In the genomic region with DNA sequence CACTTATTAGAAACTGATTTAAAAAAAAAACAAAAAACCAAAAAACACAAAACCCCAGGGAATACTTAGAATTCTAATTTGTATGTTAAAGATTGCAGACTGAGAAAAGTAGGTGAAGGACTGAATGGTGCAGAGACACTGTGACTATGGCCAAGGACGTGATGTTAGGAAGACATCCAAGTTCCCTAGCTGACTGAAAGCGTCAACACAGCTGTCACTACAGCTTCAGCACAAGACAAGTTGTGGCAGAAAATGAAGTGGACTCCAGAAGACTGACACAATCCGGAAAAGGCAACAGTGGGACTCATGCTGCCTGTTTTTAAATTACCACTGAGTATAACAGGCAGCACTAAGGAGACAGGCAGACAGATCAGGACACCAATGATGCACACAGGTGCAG, we compare ENCODE assay signal across 28 mouse cellular contexts. TPM values are rescaled to one million over a fixed set of nuclear protein-coding genes. Genes with fewer than 3 reads are reported as not detected.
DNase-seq lines count a peak whose midpoint lies in the region; ATAC-seq lines count a peak whose summit lies in the region.
"Had no signal": no experiment of that assay in that cellular context is flagged by ENCODE, and none has a peak within 500 bp of the region (broad histone marks: within the 10 kb centered on the region; RNA-seq: fewer than 3 reads in every experiment).

No protein-coding gene starts in this region.

- no peaks in the 10 kb centered on the region for H3K4me1 ChIP-seq in forebrain, embryonic 14.5 days (ENCODE audit: control insufficient read depth, insufficient read depth, low read length)
- peaks cover 4% of the 10 kb centered on the region; the same call in 1 of the 2 replicates for H3K4me1 ChIP-seq in forebrain, embryonic 12.5 days
- H3K4me1 ChIP-seq: forebrain, embryonic 13.5 days had no signal

- H3K9me3 ChIP-seq in forebrain, embryonic 14.5 days (replicated peaks; ENCODE audit: control insufficient read depth, low read length): no peaks in the 10 kb centered on the region
- H3K9me3 ChIP-seq in forebrain, embryonic 12.5 days: no peaks in the 10 kb centered on the region
- H3K9me3 ChIP-seq: embryonic facial prominence, embryonic 10.5 days; embryonic facial prominence, embryonic 13.5 days; forebrain, embryonic 13.5 days; heart, embryonic 12.5 days; heart, embryonic 15.5 days had no signal

- H3K36me3 ChIP-seq in forebrain, embryonic 14.5 days (ENCODE audit: control insufficient read depth, insufficient read depth, low read length): no peaks in the 10 kb centered on the region
- H3K36me3 ChIP-seq in forebrain, embryonic 12.5 days (replicated peaks): no peaks in the 10 kb centered on the region
- H3K36me3 ChIP-seq: embryonic facial prominence, embryonic 10.5 days; embryonic facial prominence, embryonic 13.5 days; heart, embryonic 12.5 days; heart, embryonic 15.5 days had no signal

- no peak for ATAC-seq in forebrain, embryonic 14.5 days
- no peak for ATAC-seq in forebrain, embryonic 12.5 days (ENCODE audit: low FRiP score)
- ATAC-seq: forebrain, embryonic 13.5 days; hindbrain, postnatal 0 days; inflammation-experienced regulatory T-cells, adult 6 months; intestine, embryonic 16.5 days had no signal

- no peak overlapping the region for H3K4me2 ChIP-seq in forebrain, embryonic 14.5 days (ENCODE audit: low read length)
- H3K4me2 ChIP-seq in forebrain, embryonic 12.5 days: no peak overlapping the region
- H3K4me2 ChIP-seq: embryonic facial prominence, embryonic 13.5 days; forebrain, embryonic 13.5 days; heart, embryonic 12.5 days; heart, embryonic 15.5 days; hindbrain, embryonic 14.5 days had no signal

- DNase-seq in adrenal gland, adult 2 months: peak; percentile 33
- DNase-seq in adrenal gland, adult 18-20 months (ENCODE audit: low spot score in 2 of 2): no peak
- DNase-seq in forebrain, embryonic 14.5 days (ENCODE audit: low spot score): peak; percentile 17
- peak; percentile 25 for DNase-seq in heart, adult 11 months
- DNase-seq in heart, adult 18-20 months: no peak
- peak; percentile 81 for DNase-seq in adipocyte (ENCODE audit: low spot score)
- no peak for DNase-seq in T-cell, adult 2 months (ENCODE audit: low spot score)
- DNase-seq: cerebellum, adult 11-12 months; cerebellum, adult 8-10 months; cerebellum, postnatal 10 days; cerebellum, postnatal 36 days; embryo, embryonic 11 days; gastrocnemius, postnatal 25 days; heart, postnatal 10 days; heart, postnatal 36 days; kidney, adult 18-20 months; kidney, adult 9 months had no signal

- H3K27ac ChIP-seq in forebrain, embryonic 14.5 days (ENCODE audit: low read depth, low read length): no peak overlapping the region
- H3K27ac ChIP-seq in forebrain, embryonic 12.5 days: no peak overlapping the region
- H3K27ac ChIP-seq: embryonic facial prominence, embryonic 10.5 days; embryonic facial prominence, embryonic 13.5 days; forebrain, embryonic 13.5 days; heart, embryonic 15.5 days; hindbrain, embryonic 14.5 days; hindbrain, postnatal 0 days had no signal

- no peak overlapping the region for H3K9ac ChIP-seq in forebrain, embryonic 14.5 days (ENCODE audit: low read length)
- no peak overlapping the region for H3K9ac ChIP-seq in forebrain, embryonic 12.5 days
- H3K9ac ChIP-seq: embryonic facial prominence, embryonic 13.5 days; forebrain, embryonic 13.5 days; heart, embryonic 12.5 days; heart, embryonic 15.5 days; hindbrain, embryonic 14.5 days had no signal

- no peaks in the 10 kb centered on the region for H3K27me3 ChIP-seq in forebrain, embryonic 14.5 days (replicated peaks; ENCODE audit: control insufficient read depth, insufficient read depth, low read length)
- no peaks in the 10 kb centered on the region for H3K27me3 ChIP-seq in forebrain, embryonic 12.5 days
- H3K27me3 ChIP-seq: embryonic facial prominence, embryonic 13.5 days; forebrain, embryonic 13.5 days; heart, embryonic 12.5 days; heart, embryonic 15.5 days had no signal

- H3K4me3 ChIP-seq in forebrain, embryonic 14.5 days (ENCODE audit: low read depth, low read length): no peak overlapping the region
- no peak overlapping the region for H3K4me3 ChIP-seq in forebrain, embryonic 12.5 days (replicated peaks)
- H3K4me3 ChIP-seq: embryonic facial prominence, embryonic 10.5 days; embryonic facial prominence, embryonic 13.5 days; erythroblast, embryonic 14.5 days; forebrain, embryonic 13.5 days; heart, embryonic 12.5 days; heart, embryonic 15.5 days had no signal

- WGBS in forebrain, embryonic 14.5 days: 70% methylated on average over 3 of the region's 3 CpGs
- 80% methylated on average over 3 of the region's 3 CpGs for WGBS in forebrain, embryonic 12.5 days

RNA-seq across cellular contexts. Expression of gene Cyp26b1, which starts 58.2 kb away (rescaled TPM):
- 10 to 100 TPM; 25.6 to 28.6 TPM for total RNA-seq in adrenal gland, adult 2 months (2021)
- polyA plus RNA-seq in adrenal gland, adult 2 months (2012; rRNA removed): 1.2 and 6.4 TPM in 2 replicates
- total RNA-seq in adrenal gland, adult 18-20 months (2021): 1 to 10 TPM; 4.4 to 4.8 TPM
- polyA plus RNA-seq in forebrain, embryonic 14.5 days (2014; fragmentation: Nextera tagmentation; extraction: Ambion mirVana): 1.5 and 2.6 TPM in 2 replicates
- 1.4 and 1.9 TPM in 2 replicates for polyA plus RNA-seq in forebrain, embryonic 12.5 days (2016; fragmentation: Nextera tagmentation; extraction: Ambion mirVana)
- 1 to 10 TPM; 2.7 to 3.8 TPM for total RNA-seq in heart, adult 18-20 months (2021)
- polyA plus RNA-seq: erythroblast, embryonic 14.5 days had no signal

Comparison
In these comparisons a context has a peak if more than half of its experiments do, and no peak if none do; other contexts are left out.
1. DNase-seq: peak in adrenal gland, adult 2 months (single experiment), forebrain, embryonic 14.5 days (single experiment), heart, adult 11 months (single experiment) and adipocyte (single experiment); none in adrenal gland, adult 18-20 months (0 of 2), heart, adult 18-20 months (0 of 2) and T-cell, adult 2 months (single experiment).
2. RNA of gene Cyp26b1, which starts 58.2 kb away (total RNA-seq): 25.6 to 28.6 TPM in adrenal gland, adult 2 months; 4.4 to 4.8 TPM in adrenal gland, adult 18-20 months and 2.7 to 3.8 TPM in heart, adult 18-20 months; every median in the first group is over 4 times any median in the second.